Comparison of ENCODE assay signal across 8 mouse cellular contexts in the genomic region with DNA sequence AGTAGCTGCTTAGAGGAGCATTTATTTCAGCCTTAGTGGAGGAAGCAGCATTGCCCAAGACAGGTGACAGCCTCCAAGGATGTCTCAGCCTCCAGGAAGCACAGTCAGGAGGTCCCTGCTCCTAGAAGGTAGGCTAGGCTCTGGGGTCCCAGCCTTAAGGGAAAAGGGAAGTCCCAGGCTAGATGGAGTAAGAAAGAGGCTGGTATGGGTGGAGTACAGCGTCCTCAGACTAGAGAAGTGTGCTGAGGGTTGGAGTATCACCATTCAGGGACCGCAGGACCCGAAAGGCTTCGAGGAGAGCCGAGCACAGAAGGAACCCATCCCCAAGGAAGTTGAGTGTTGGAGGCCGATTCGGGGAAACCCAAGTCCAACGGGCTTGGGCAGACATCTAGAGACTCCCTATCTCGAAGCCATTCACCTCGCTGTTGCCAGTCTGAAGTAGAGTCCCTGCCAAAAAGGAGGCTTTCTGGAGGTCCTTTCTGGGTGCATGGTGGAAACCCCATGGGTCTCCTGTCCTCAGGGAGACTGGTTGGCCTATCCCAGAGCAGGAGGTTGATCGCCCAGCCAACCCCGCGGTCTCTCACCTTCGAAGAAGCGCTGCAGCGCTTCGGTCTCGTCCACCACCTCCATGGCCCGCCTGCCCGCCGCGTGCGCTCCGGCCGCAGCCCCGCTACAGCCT. TPM values are rescaled to one million over a fixed set of nuclear protein-coding genes. Genes with fewer than 3 reads are reported as not detected.
DNase-seq lines count a peak whose midpoint lies in the region; ATAC-seq and TF ChIP-seq lines count a peak whose summit lies in the region.

No protein-coding gene starts in this region.

- no peak; the same call in 1 of the 2 replicates for ATAC-seq in kidney, postnatal 0 days (replicated peaks; ENCODE audit: low FRiP score, low read depth)
- ATAC-seq in intestine, embryonic 14.5 days (replicated peaks; ENCODE audit: low FRiP score, low TSS enrichment, low read depth): peak; percentile 12; the same call in 1 of the 2 replicates

- no peaks in the 10 kb centered on the region for H3K4me1 ChIP-seq in kidney, postnatal 0 days (replicated peaks; ENCODE audit: insufficient read depth, low read length)
- H3K4me1 ChIP-seq in embryonic facial prominence, embryonic 10.5 days: peaks cover 48% of the 10 kb centered on the region
- peaks cover 24% of the 10 kb centered on the region for H3K4me1 ChIP-seq in intestine, embryonic 14.5 days (replicated peaks; ENCODE audit: control insufficient read depth, insufficient read depth, low read length)

- TF ChIP-seq POLR2A in myocyte (IDR thresholded peaks at IDR 0.05; ENCODE audit: insufficient read length, low read depth): no peak

- no peaks in the 10 kb centered on the region for H3K9me3 ChIP-seq in kidney, postnatal 0 days (replicated peaks; ENCODE audit: low read length)
- no peaks in the 10 kb centered on the region for H3K9me3 ChIP-seq in embryonic facial prominence, embryonic 10.5 days
- H3K9me3 ChIP-seq in intestine, embryonic 14.5 days (ENCODE audit: control insufficient read depth, low read length): no peaks in the 10 kb centered on the region

- peak overlapping the region; percentile 30 for H3K4me3 ChIP-seq in kidney, postnatal 0 days (replicated peaks; ENCODE audit: low read depth, low read length)
- peak overlapping the region; percentile 69 for H3K4me3 ChIP-seq in embryonic facial prominence, embryonic 10.5 days
- H3K4me3 ChIP-seq in intestine, embryonic 14.5 days (ENCODE audit: low read depth, low read length): peak overlapping the region; percentile 55
- peak overlapping the region; percentile 5 for H3K4me3 ChIP-seq in myocyte

- no peak for TF ChIP-seq CTCF in kidney, postnatal 0 days (IDR thresholded peaks at IDR 0.05; ENCODE audit: low read depth)

- 2% methylated on average over 26 of the region's 26 CpGs for WGBS in kidney, postnatal 0 days
- 3% methylated on average over 26 of the region's 26 CpGs for WGBS in embryonic facial prominence, embryonic 10.5 days
- WGBS in intestine, embryonic 14.5 days: 2% methylated on average over 26 of the region's 26 CpGs

- H3K9ac ChIP-seq in kidney, postnatal 0 days (ENCODE audit: low read depth, low read length): 0 out of 2 replicates have a peak overlapping the region, but pooled peaks have one; percentile 24
- H3K9ac ChIP-seq in intestine, embryonic 14.5 days (ENCODE audit: low read length): peak overlapping the region; percentile 67

- H3K27me3 ChIP-seq in kidney, postnatal 0 days (ENCODE audit: insufficient read depth, low read length): no peaks in the 10 kb centered on the region
- H3K27me3 ChIP-seq in embryonic facial prominence, embryonic 10.5 days (replicated peaks; ENCODE audit: low read depth, poor library complexity, severe bottlenecking): peaks cover 32% of the 10 kb centered on the region
- no peaks in the 10 kb centered on the region for H3K27me3 ChIP-seq in intestine, embryonic 14.5 days (replicated peaks; ENCODE audit: control insufficient read depth, insufficient read depth, low read length)
- peaks cover 4% of the 10 kb centered on the region for H3K27me3 ChIP-seq in myocyte (ENCODE audit: control insufficient read depth, insufficient read depth, insufficient read length)

- H3K27ac ChIP-seq in kidney, postnatal 0 days: no peak overlapping the region
- H3K27ac ChIP-seq in embryonic facial prominence, embryonic 10.5 days (replicated peaks): peak overlapping the region; percentile 85
- peak overlapping the region; percentile 57 for H3K27ac ChIP-seq in intestine, embryonic 14.5 days (ENCODE audit: low read depth)

- no peak overlapping the region for H3ac ChIP-seq in myocyte (ENCODE audit: control insufficient read depth, insufficient read length)

- H3K4me2 ChIP-seq in kidney, postnatal 0 days (ENCODE audit: low read length): peak overlapping the region; percentile 73
- peak overlapping the region; percentile 66 for H3K4me2 ChIP-seq in intestine, embryonic 14.5 days (ENCODE audit: low read length)
- peak overlapping the region; percentile 53 for H3K4me2 ChIP-seq in myocyte (ENCODE audit: low read depth)

- H3K36me3 ChIP-seq in kidney, postnatal 0 days (ENCODE audit: insufficient read depth, low read length): no peaks in the 10 kb centered on the region
- no peaks in the 10 kb centered on the region for H3K36me3 ChIP-seq in embryonic facial prominence, embryonic 10.5 days (replicated peaks)
- no peaks in the 10 kb centered on the region for H3K36me3 ChIP-seq in intestine, embryonic 14.5 days (ENCODE audit: control insufficient read depth, insufficient read depth, low read length)
- H3K36me3 ChIP-seq in myocyte (ENCODE audit: control insufficient read depth, insufficient read depth): no peaks in the 10 kb centered on the region

- no peak for DNase-seq in kidney, postnatal 0 days (ENCODE audit: low spot score)
- no peak for DNase-seq in kidney, adult 18-20 months
- no peak for DNase-seq in embryonic facial prominence, embryonic 10.5 days (ENCODE audit: low spot score)
- DNase-seq in intestine, embryonic 14.5 days (ENCODE audit: low spot score): no peak
- no peak for DNase-seq in cerebellum, adult 11 months
- DNase-seq in frontal cortex, postnatal 25 days (ENCODE audit: low spot score in 2 of 2): no peak
- no peak for DNase-seq in ovary, postnatal 14 days (ENCODE audit: low spot score)

- H3K79me2 ChIP-seq in myocyte (ENCODE audit: control insufficient read depth, insufficient read depth): no peaks in the 10 kb centered on the region

TF ChIP-seq in myocyte, 11 proteins besides CTCF, POLR2A, EP300 and RAD21:
- no peak for TF ChIP-seq POLR2AphosphoS2 (IDR thresholded peaks at IDR 0.05; ENCODE audit: insufficient read length, low read depth)
TF ChIP-seq in myocyte: peak in this region for 0.

RNA-seq across cellular contexts. Expression of gene Myrf, which starts 0.4 kb away (rescaled TPM):
- polyA plus RNA-seq in kidney, postnatal 0 days (2015; fragmentation: Nextera tagmentation; extraction: Ambion mirVana): 1.2 and 1.5 TPM in 2 replicates
- polyA plus RNA-seq in embryonic facial prominence, embryonic 10.5 days (2016; fragmentation: Nextera tagmentation; extraction: Ambion mirVana): 4.2 TPM in 2 replicates
- 26.0 and 26.3 TPM in 2 replicates for polyA plus RNA-seq in intestine, embryonic 14.5 days (2014; fragmentation: Nextera tagmentation; extraction: Ambion mirVana)
- 1.5 TPM for polyA plus RNA-seq in myocyte (2012; fragmentation: generic; extraction: Trizol)

RNA-seq across cellular contexts. Expression of gene Fen1, which starts 36.1 kb away (rescaled TPM):
- 46.6 and 56.1 TPM in 2 replicates for polyA plus RNA-seq in kidney, postnatal 0 days (2015; fragmentation: Nextera tagmentation; extraction: Ambion mirVana)
- polyA plus RNA-seq in embryonic facial prominence, embryonic 10.5 days (2016; fragmentation: Nextera tagmentation; extraction: Ambion mirVana): 183 and 199 TPM in 2 replicates
- polyA plus RNA-seq in intestine, embryonic 14.5 days (2014; fragmentation: Nextera tagmentation; extraction: Ambion mirVana): 93.8 and 95.6 TPM in 2 replicates
- polyA plus RNA-seq in myocyte (2012; fragmentation: generic; extraction: Trizol): 14.1 TPM

RNA-seq across cellular contexts. Expression of gene Tmem258, which starts 36.3 kb away (rescaled TPM):
- polyA plus RNA-seq in kidney, postnatal 0 days (2015; fragmentation: Nextera tagmentation; extraction: Ambion mirVana): 427 and 460 TPM in 2 replicates
- polyA plus RNA-seq in embryonic facial prominence, embryonic 10.5 days (2016; fragmentation: Nextera tagmentation; extraction: Ambion mirVana): 379 and 394 TPM in 2 replicates
- 462 and 499 TPM in 2 replicates for polyA plus RNA-seq in intestine, embryonic 14.5 days (2014; fragmentation: Nextera tagmentation; extraction: Ambion mirVana)
- polyA plus RNA-seq in myocyte (2012; fragmentation: generic; extraction: Trizol): 291 TPM

RNA-seq across cellular contexts. Expression of gene Fads1, which starts 57.4 kb away (rescaled TPM):
- polyA plus RNA-seq in kidney, postnatal 0 days (2015; fragmentation: Nextera tagmentation; extraction: Ambion mirVana): 54.6 and 63.9 TPM in 2 replicates
- 151 and 156 TPM in 2 replicates for polyA plus RNA-seq in embryonic facial prominence, embryonic 10.5 days (2016; fragmentation: Nextera tagmentation; extraction: Ambion mirVana)
- polyA plus RNA-seq in intestine, embryonic 14.5 days (2014; fragmentation: Nextera tagmentation; extraction: Ambion mirVana): 134 and 142 TPM in 2 replicates
- polyA plus RNA-seq in myocyte (2012; fragmentation: generic; extraction: Trizol): 120 TPM

Comparison
In these comparisons a context has a peak if more than half of its experiments do, and no peak if none do; other contexts are left out.
1. H3K4me3 ChIP-seq: peak in every context shown above with its lines; median percentile 69 in embryonic facial prominence, embryonic 10.5 days; 55 in intestine, embryonic 14.5 days; 30 in kidney, postnatal 0 days; 5 in myocyte.